Mouse (Mus musculus): ENCODE results near the gene Spry1. TPM values are rescaled to one million over a fixed set of nuclear protein-coding genes. Genes with fewer than 3 reads are reported as not detected.

Spry1 gene
- polyA plus RNA-seq, 1 experiment, result 6.2 TPM

- Histone ChIP-seq H3K27ac (ENCODE audit: control insufficient read depth, insufficient read depth, low read depth, low read length, poor library complexity) (no peak overlapping the region), H3K4me3 (replicated peaks; ENCODE audit: control insufficient read depth, low read depth, low read length) (no peak overlapping the region), H3K4me1 (ENCODE audit: control insufficient read depth, insufficient read depth, low read length) (no peaks in the 10 kb centered on the region)
- TF ChIP-seq CTCF (IDR thresholded peaks at IDR 0.05; ENCODE audit: control insufficient read depth, insufficient read depth, low read length), result no peak
- no peak for TF ChIP-seq POLR2A (IDR thresholded peaks at IDR 0.05; ENCODE audit: borderline replicate concordance, control insufficient read depth, low read depth, low read length)
- 89% methylated on average over 13 of the region's 13 CpGs for WGBS
These were observed 3.7 kb downstream of the Spry1 start for GRCm38 (mm10) chr3:37643411-37643810.

- TF ChIP-seq CTCF (IDR thresholded peaks at IDR 0.05; ENCODE audit: control insufficient read depth, insufficient read depth, low read length), result no peak
- TF ChIP-seq POLR2A (IDR thresholded peaks at IDR 0.05; ENCODE audit: borderline replicate concordance, control insufficient read depth, low read depth, low read length), result no peak
- 71% methylated on average over 8 of the region's 8 CpGs for WGBS
- Histone ChIP-seq H3K4me1 (ENCODE audit: control insufficient read depth, insufficient read depth, low read length) (no peaks in the 10 kb centered on the region), H3K27ac (ENCODE audit: control insufficient read depth, insufficient read depth, low read depth, low read length, poor library complexity) (no peak overlapping the region), H3K4me3 (replicated peaks; ENCODE audit: control insufficient read depth, low read depth, low read length) (no peak overlapping the region)
These were observed 4.2 kb downstream of the Spry1 start for GRCm38 (mm10) chr3:37643903-37644302.

DNA sequence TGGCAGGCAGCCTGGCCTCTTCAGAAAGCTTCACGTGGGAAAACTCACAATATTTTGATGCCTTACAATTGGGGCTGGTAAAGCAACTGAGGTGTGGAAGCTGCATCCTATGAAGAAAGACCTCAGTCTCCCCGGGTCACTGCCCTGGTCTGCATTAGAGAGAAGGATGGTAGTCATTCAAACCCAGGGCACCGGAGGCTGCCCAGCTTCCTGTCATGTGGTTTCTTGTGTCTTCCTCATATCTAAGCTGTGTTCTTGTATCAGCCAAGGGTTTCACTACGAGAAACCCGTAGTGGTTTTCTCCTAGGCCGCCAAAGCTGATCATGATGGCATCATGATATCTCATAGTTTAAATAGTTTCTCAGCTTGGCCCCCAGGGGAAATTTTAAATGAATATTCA, 5.3 kb downstream of the Spry1 start:
- no peak overlapping the region for H3K4me3 ChIP-seq (replicated peaks; ENCODE audit: control insufficient read depth, low read depth, low read length)
- no peak overlapping the region for H3K27ac ChIP-seq (ENCODE audit: control insufficient read depth, insufficient read depth, low read depth, low read length, poor library complexity)
- TF ChIP-seq POLR2A (IDR thresholded peaks at IDR 0.05; ENCODE audit: borderline replicate concordance, control insufficient read depth, low read depth, low read length), result no peak
- TF ChIP-seq CTCF (IDR thresholded peaks at IDR 0.05; ENCODE audit: control insufficient read depth, insufficient read depth, low read length), result no peak
- no peaks in the 10 kb centered on the region for H3K4me1 ChIP-seq (ENCODE audit: control insufficient read depth, insufficient read depth, low read length)
- WGBS, result 9% methylated on average over 6 of the region's 6 CpGs

DNA sequence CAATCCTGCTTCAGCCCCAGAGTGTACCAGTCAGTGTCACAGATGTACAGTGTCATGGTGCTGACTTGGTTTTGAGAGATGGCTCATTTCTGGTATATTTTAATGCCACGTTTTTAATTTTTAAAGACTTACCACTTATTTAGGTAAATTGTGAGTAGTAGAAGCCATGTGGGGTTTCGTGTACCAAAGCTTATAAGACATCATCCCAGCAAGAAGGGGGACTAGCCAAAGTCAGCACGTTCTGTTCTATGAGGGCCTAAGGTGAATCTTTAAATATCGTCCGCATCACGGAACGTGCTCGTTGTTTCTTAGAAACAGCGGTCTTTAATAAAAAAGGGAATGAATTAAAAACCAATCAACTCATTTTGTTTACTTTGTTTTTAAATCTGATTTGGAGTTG, 6.5 kb downstream of the Spry1 start:
- no peaks in the 10 kb centered on the region for H3K4me1 ChIP-seq (ENCODE audit: control insufficient read depth, insufficient read depth, low read length)
- 88% methylated on average over 9 of the region's 9 CpGs for WGBS
- H3K4me3 ChIP-seq (replicated peaks; ENCODE audit: control insufficient read depth, low read depth, low read length), result no peak overlapping the region
- TF ChIP-seq CTCF (IDR thresholded peaks at IDR 0.05; ENCODE audit: control insufficient read depth, insufficient read depth, low read length) (no peak), POLR2A (IDR thresholded peaks at IDR 0.05; ENCODE audit: borderline replicate concordance, control insufficient read depth, low read depth, low read length) (no peak)
- no peak overlapping the region for H3K27ac ChIP-seq (ENCODE audit: control insufficient read depth, insufficient read depth, low read depth, low read length, poor library complexity)

DNA sequence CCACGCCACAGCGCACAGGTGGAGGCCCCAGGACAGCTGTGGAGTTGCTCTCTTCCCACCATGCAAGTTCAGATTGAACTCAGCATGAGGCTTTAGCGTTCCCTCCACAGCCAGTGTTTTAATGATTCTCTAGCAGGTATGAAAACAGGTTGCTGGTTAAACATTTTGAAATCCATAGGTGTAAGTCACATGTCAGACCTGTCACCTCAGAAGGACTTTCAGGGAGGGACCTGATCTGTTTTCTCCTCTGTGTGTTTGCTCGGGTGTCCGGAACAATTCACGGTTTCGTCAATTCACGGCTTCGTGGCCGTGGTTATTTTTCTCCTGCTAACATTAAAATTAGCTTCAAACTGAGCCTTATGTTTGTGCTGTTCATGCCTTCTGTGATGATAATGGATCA, 7.5 kb downstream of the Spry1 start:
- Histone ChIP-seq H3K4me3 (replicated peaks; ENCODE audit: control insufficient read depth, low read depth, low read length) (no peak overlapping the region), H3K27ac (ENCODE audit: control insufficient read depth, insufficient read depth, low read depth, low read length, poor library complexity) (no peak overlapping the region), H3K4me1 (ENCODE audit: control insufficient read depth, insufficient read depth, low read length) (no peaks in the 10 kb centered on the region)
- WGBS, result 89% methylated on average over 10 of the region's 10 CpGs
- no peak for TF ChIP-seq POLR2A (IDR thresholded peaks at IDR 0.05; ENCODE audit: borderline replicate concordance, control insufficient read depth, low read depth, low read length)
- no peak for TF ChIP-seq CTCF (IDR thresholded peaks at IDR 0.05; ENCODE audit: control insufficient read depth, insufficient read depth, low read length)

DNA sequence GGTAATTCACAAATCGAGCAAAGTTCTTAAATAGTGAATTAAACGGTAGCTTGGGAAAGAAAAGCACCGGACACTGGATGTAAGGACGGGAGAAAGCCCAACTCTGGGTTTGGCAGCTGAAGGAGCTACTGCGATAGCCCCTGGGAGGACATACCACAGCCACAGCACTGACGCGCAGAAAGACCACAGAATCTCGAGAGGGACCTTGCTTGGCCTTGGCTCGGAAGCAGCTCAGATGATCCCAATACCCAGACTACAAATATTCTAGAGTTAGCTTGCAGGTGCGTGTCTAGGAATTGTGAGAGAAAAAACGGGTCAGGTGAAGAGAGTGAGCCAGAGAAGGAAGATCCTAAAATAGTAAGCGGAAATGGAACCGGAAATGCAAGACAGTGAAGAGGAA, 8.5 kb downstream of the Spry1 start:
- H3K27ac ChIP-seq (ENCODE audit: control insufficient read depth, insufficient read depth, low read depth, low read length, poor library complexity), result no peak overlapping the region
- no peak overlapping the region for H3K4me3 ChIP-seq (replicated peaks; ENCODE audit: control insufficient read depth, low read depth, low read length)
- TF ChIP-seq CTCF (IDR thresholded peaks at IDR 0.05; ENCODE audit: control insufficient read depth, insufficient read depth, low read length) (no peak), POLR2A (IDR thresholded peaks at IDR 0.05; ENCODE audit: borderline replicate concordance, control insufficient read depth, low read depth, low read length) (no peak)
- WGBS, result 63% methylated on average over 13 of the region's 13 CpGs
- no peaks in the 10 kb centered on the region; the same call in 1 of the 2 replicates for H3K4me1 ChIP-seq (ENCODE audit: control insufficient read depth, insufficient read depth, low read length)

DNA sequence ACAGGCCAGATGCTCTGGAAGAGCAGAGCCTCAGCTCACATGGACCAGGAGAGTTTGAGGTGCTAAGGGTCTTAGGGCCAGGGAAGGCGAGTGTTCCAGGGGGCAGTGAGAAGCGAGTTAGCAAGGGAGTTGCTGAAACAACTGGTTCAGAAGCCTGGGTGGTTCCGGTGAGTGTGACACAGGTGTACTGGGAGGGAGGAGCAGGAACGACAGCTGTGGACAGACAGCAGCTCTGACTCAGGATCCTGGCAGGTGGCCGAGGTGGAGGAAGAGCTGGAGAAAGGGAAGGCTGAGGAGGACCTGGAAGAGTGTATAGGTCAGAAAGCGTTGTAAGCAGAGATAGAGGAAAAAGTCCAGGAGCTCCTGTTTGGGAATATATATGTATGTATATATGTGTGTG, 9.5 kb downstream of the Spry1 start:
- Histone ChIP-seq H3K4me1 (ENCODE audit: control insufficient read depth, insufficient read depth, low read length) (no peaks in the 10 kb centered on the region; the same call in 1 of the 2 replicates), H3K27ac (ENCODE audit: control insufficient read depth, insufficient read depth, low read depth, low read length, poor library complexity) (no peak overlapping the region), H3K4me3 (replicated peaks; ENCODE audit: control insufficient read depth, low read depth, low read length) (no peak overlapping the region)
- TF ChIP-seq POLR2A (IDR thresholded peaks at IDR 0.05; ENCODE audit: borderline replicate concordance, control insufficient read depth, low read depth, low read length) (no peak), CTCF (IDR thresholded peaks at IDR 0.05; ENCODE audit: control insufficient read depth, insufficient read depth, low read length) (no peak)
- 86% methylated on average over 6 of the region's 6 CpGs for WGBS

GRCm38 (mm10) chr3:37652537-37652936, 12.8 kb downstream of the Spry1 start:
- H3K4me3 ChIP-seq (replicated peaks; ENCODE audit: control insufficient read depth, low read depth, low read length), result no peak overlapping the region
- TF ChIP-seq POLR2A (IDR thresholded peaks at IDR 0.05; ENCODE audit: borderline replicate concordance, control insufficient read depth, low read depth, low read length) (no peak), CTCF (IDR thresholded peaks at IDR 0.05; ENCODE audit: control insufficient read depth, insufficient read depth, low read length) (no peak)
- no peak overlapping the region for H3K27ac ChIP-seq (ENCODE audit: control insufficient read depth, insufficient read depth, low read depth, low read length, poor library complexity)
- H3K4me1 ChIP-seq (ENCODE audit: control insufficient read depth, insufficient read depth, low read length), result no peaks in the 10 kb centered on the region; the same call in 1 of the 2 replicates
- WGBS, result 81% methylated on average over 9 of the region's 9 CpGs

All from bone marrow, adult 2 months (tissue).